Mouse (Mus musculus) inflammation-experienced regulatory T-cells, adult 16 weeks (primary cell): ENCODE measurements around the gene Tspan3. TPM values are rescaled to one million over a fixed set of nuclear protein-coding genes. Genes with fewer than 3 reads are reported as not detected.

ENCODE experiments used
- polyA plus RNA-seq: library from polyadenylated mRNA; unstranded; fragments of 100-300 nt; shearing (Covaris generic); gene quantifications from one replicate; pipeline ENCODE4 v1.2.1, GENCODE M21; 2017

Gene Tspan3
- 61.3 TPM for polyA plus RNA-seq

DNA sequence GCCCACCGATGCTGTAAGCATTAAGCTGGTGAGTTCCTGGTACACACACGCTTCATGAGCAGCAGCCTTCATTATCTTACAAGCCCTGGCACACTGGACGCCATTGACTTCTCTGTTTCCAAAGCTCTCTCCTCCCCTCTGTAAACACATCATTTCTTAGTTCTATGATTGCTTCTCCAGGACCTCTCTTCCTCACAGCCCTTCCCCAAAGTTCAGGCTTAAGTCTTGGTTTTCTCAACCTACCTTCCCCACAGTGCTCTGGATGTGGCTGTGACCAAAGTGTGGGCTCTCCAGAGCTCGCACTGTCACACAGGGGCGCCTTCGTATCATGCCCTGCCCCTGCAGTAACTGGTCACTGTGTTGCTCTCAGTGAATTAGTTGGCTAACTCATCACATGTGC lies at the start of gene Tspan3:
TSS of gene Tspan3 (minus strand) at position 101 of the 400 bp plus-strand sequence.

DNA sequence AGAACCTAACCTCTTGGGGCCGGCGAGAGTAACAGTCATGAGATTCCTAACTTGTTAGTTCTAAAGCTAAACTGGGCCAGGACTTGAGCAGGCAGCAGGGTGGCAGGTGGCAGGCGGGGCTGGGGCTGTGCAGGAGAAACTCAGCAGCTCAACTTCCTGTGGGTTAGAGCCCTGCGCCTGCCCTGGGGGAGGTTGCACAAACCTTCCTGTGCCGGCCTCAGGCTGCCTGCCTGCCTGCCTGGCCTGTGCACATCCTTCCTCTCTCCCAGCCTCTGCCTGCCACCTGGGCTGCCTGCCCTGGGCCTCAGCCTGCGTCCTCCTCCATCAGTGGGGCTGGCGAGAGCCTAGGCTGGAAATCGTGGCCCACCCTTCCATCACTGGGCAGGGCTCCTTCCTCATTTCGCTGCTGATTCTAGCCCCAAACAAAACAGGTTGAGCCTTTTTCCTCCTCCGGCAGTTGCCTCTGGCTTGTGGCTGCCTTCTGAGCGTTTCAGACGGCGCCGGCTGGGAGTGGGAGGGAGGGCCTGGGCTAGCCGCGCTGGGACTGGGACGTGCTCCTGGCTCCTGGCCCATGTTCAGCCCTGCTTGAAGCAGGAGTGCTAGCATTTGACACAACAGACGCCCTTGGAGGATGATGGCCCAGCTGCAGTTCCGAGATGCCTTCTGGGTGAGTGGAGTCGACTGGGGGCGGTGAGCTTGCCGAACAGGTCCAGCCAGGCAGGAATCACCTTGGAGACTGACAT lies 75.3 kb downstream of the Tspan3 start, which contains the start of gene Pstpip1:
TSS of gene Pstpip1 (plus strand) at position 185 of the 743 bp plus-strand sequence.

Other genes with a start within 250 kb of the Tspan3 start
- gene Scaper, start 227.4 kb downstream of the Tspan3 start, polyA plus RNA-seq, result 33.9 TPM
- gene 4930563M21Rik, start 154.9 kb downstream of the Tspan3 start, polyA plus RNA-seq, result not detected
- 19.4 TPM for gene Rcn2, start 123.6 kb downstream of the Tspan3 start, polyA plus RNA-seq
- gene Pstpip1, start 75.5 kb downstream of the Tspan3 start, polyA plus RNA-seq, result 170 TPM